Mouse (Mus musculus) liver, embryonic 12.5 days (tissue): ENCODE data around the gene Eif5a. TPM values are rescaled to one million over a fixed set of nuclear protein-coding genes. Genes with fewer than 3 reads are reported as not detected.

ENCODE experiments used
- ATAC-seq: fragments of 200-750 bp; cut with Nextera tagmentation; 2 replicates; pipeline ENCODE4 v1.8.0; 2017; ENCODE audit warnings: moderate number of reproducible peaks, mild to moderate bottlenecking, moderate library complexity
- H3K27ac ChIP-seq: fragments of 300-500 bp; sonication (generic); 2 replicates; pipeline ENCODE4 v1.5.1; 2016; ENCODE audit warnings: mild to moderate bottlenecking
- H3K27me3 ChIP-seq: fragments of 300-500 bp; sonication (generic); replicated peaks from 2 replicates; pipeline ENCODE4 v1.6.1; 2016; ENCODE audit warnings: mild to moderate bottlenecking, moderate library complexity
- H3K36me3 ChIP-seq: fragments of 300-500 bp; sonication (generic); 2 replicates; pipeline ENCODE4 v1.6.1; 2016; ENCODE audit warnings: mild to moderate bottlenecking, moderate library complexity
- H3K4me1 ChIP-seq: fragments of 300-500 bp; sonication (generic); 2 replicates; pipeline ENCODE4 v1.6.1; 2016
- H3K4me2 ChIP-seq: fragments of 300-500 bp; sonication (generic); 2 replicates; pipeline ENCODE4 v1.6.1; 2016; ENCODE audit warnings: mild to moderate bottlenecking, moderate library complexity
- H3K4me3 ChIP-seq: fragments of 300-500 bp; sonication (generic); 2 replicates; pipeline ENCODE4 v1.5.1; 2016; ENCODE audit warnings: mild to moderate bottlenecking, moderate library complexity
- H3K9ac ChIP-seq: fragments of 300-500 bp; sonication (generic); 2 replicates; pipeline ENCODE4 v1.6.1; 2016; ENCODE audit warnings: mild to moderate bottlenecking, moderate library complexity
- H3K9me3 ChIP-seq: fragments of 300-500 bp; sonication (generic); replicated peaks from 2 replicates; pipeline ENCODE4 v1.6.1; 2016; ENCODE audit warnings: mild to moderate bottlenecking, moderate library complexity
- WGBS: fragments of 180-500 bp; shearing (Covaris S2); methylation state at CpG from one replicate; pipeline ENCODE4 v1.1.7; 2016; ENCODE audit not compliant: insufficient replicate concordance; 5-methylcytosine and 5-hydroxymethylcytosine counted together
- polyA plus RNA-seq: library from polyadenylated mRNA; unstranded; fragments of >200 nt; fragmentation: Nextera tagmentation; extraction: Ambion mirVana; gene quantifications from 2 replicates; pipeline ENCODE4 v1.2.1, GENCODE M21; 2016

Gene Eif5a
- polyA plus RNA-seq = 2,199 and 2,266 TPM in 2 replicates

GRCm38 (mm10) chr11:69921114-69922011 lies at the start of gene Eif5a:
Eif5a (minus strand) TSS chr11:69921958.
- Histone ChIP-seq H3K27ac (peak within 1 kb of the TSS; percentile 99), H3K9ac (peak within 1 kb of the TSS; percentile 100), H3K4me3 (peak within 1 kb of the TSS; percentile 86), H3K9me3 (no peaks in the 10 kb centered on the region), H3K36me3 (peaks cover 36% of the 10 kb centered on the region), H3K4me2 (peak within 1 kb of the TSS; percentile 92), H3K27me3 (no peaks in the 10 kb centered on the region), H3K4me1 (peaks cover 58% of the 10 kb centered on the region)
- WGBS = under 1% methylated on average over 78 of the region's 78 CpGs
- ATAC-seq = peak; percentile 91

- Histone ChIP-seq H3K9ac (no peak overlapping the region), H3K27ac (no peak overlapping the region), H3K4me1 (peaks cover 17% of the 10 kb centered on the region), H3K4me3 (no peak overlapping the region), H3K36me3 (peaks cover 70% of the 10 kb centered on the region), H3K27me3 (peaks cover 31% of the 10 kb centered on the region), H3K4me2 (no peak overlapping the region), H3K9me3 (no peaks in the 10 kb centered on the region)
- 68% methylated on average over 3 of the region's 3 CpGs for WGBS
- ATAC-seq = no peak; the same call in 1 of the 2 replicates
These were observed 49.0 kb upstream of the Eif5a start for GRCm38 (mm10) chr11:69970775-69971174.

GRCm38 (mm10) chr11:69970222-69970621 lies 48.5 kb upstream of the Eif5a start:
- Histone ChIP-seq H3K27ac (no peak overlapping the region), H3K4me2 (no peak overlapping the region), H3K4me1 (peaks cover 23% of the 10 kb centered on the region), H3K9me3 (no peaks in the 10 kb centered on the region), H3K36me3 (peaks cover 64% of the 10 kb centered on the region), H3K9ac (no peak overlapping the region), H3K4me3 (no peak overlapping the region), H3K27me3 (peaks cover 37% of the 10 kb centered on the region)
- no peak for ATAC-seq
- 76% methylated on average over 6 of the region's 6 CpGs for WGBS

- peaks cover 50% of the 10 kb centered on the region for H3K36me3 ChIP-seq
- no peak overlapping the region for H3K4me3 ChIP-seq
- peaks cover 51% of the 10 kb centered on the region for H3K27me3 ChIP-seq
- peaks cover 25% of the 10 kb centered on the region for H3K4me1 ChIP-seq
- WGBS = 72% methylated on average over 4 of the region's 4 CpGs
- H3K9me3 ChIP-seq = no peaks in the 10 kb centered on the region
- no peak overlapping the region for H3K4me2 ChIP-seq
- no peak overlapping the region for H3K9ac ChIP-seq
- no peak overlapping the region for H3K27ac ChIP-seq
- ATAC-seq = no peak
These were observed 47.0 kb upstream of the Eif5a start for GRCm38 (mm10) chr11:69968793-69969192.

- Histone ChIP-seq H3K9ac (peak overlapping the region; percentile 39), H3K27me3 (peaks cover 69% of the 10 kb centered on the region), H3K36me3 (peaks cover 34% of the 10 kb centered on the region), H3K4me2 (peak overlapping the region; percentile 74), H3K4me3 (peak overlapping the region; percentile 50), H3K27ac (no peak overlapping the region), H3K4me1 (peaks cover 25% of the 10 kb centered on the region), H3K9me3 (no peaks in the 10 kb centered on the region)
- ATAC-seq = no peak
- 31% methylated on average over 17 of the region's 17 CpGs for WGBS
These were observed 45.2 kb upstream of the Eif5a start for GRCm38 (mm10) chr11:69966860-69967517.

- Histone ChIP-seq H3K36me3 (peaks cover 26% of the 10 kb centered on the region), H3K4me2 (peak overlapping the region; percentile 74), H3K4me1 (peaks cover 25% of the 10 kb centered on the region), H3K27ac (no peak overlapping the region), H3K9me3 (no peaks in the 10 kb centered on the region), H3K9ac (peak overlapping the region; percentile 39), H3K27me3 (peaks cover 77% of the 10 kb centered on the region), H3K4me3 (peak overlapping the region; percentile 50)
- peak; percentile 47 for ATAC-seq
- WGBS = 1% methylated on average over 58 of the region's 59 CpGs
These were observed 44.5 kb upstream of the Eif5a start for GRCm38 (mm10) chr11:69966006-69966859.

- no peak for ATAC-seq
- no peaks in the 10 kb centered on the region for H3K9me3 ChIP-seq
- H3K4me1 ChIP-seq = peaks cover 25% of the 10 kb centered on the region
- H3K27me3 ChIP-seq = peaks cover 85% of the 10 kb centered on the region
- H3K4me2 ChIP-seq = peak overlapping the region; percentile 74
- WGBS = 3% methylated on average over 48 of the region's 49 CpGs
- peak overlapping the region; percentile 50 for H3K4me3 ChIP-seq
- H3K9ac ChIP-seq = no peak overlapping the region
- no peak overlapping the region for H3K27ac ChIP-seq
- peaks cover 22% of the 10 kb centered on the region for H3K36me3 ChIP-seq
These were observed 43.7 kb upstream of the Eif5a start for GRCm38 (mm10) chr11:69965271-69966005.

- Histone ChIP-seq H3K9ac (no peak within 1 kb of the TSS), H3K9me3 (no peaks in the 10 kb centered on the region), H3K27me3 (peaks cover 88% of the 10 kb centered on the region), H3K27ac (no peak within 1 kb of the TSS), H3K4me1 (peaks cover 25% of the 10 kb centered on the region), H3K4me2 (peak within 1 kb of the TSS; percentile 49), H3K4me3 (peak within 1 kb of the TSS; percentile 50), H3K36me3 (peaks cover 15% of the 10 kb centered on the region)
- 11% methylated on average over 24 of the region's 24 CpGs for WGBS
- no peak for ATAC-seq
These were observed 43.0 kb upstream of the Eif5a start, which contains the start of gene Cldn7 for GRCm38 (mm10) chr11:69964650-69965270. Cldn7 (plus strand) TSS chr11:69964779.

- peaks cover 89% of the 10 kb centered on the region for H3K27me3 ChIP-seq
- WGBS = 13% methylated on average over 5 of the region's 5 CpGs
- ATAC-seq = no peak
These were observed 40.1 kb upstream of the Eif5a start for GRCm38 (mm10) chr11:69961841-69962240.

GRCm38 (mm10) chr11:69960616-69961015 lies 38.9 kb upstream of the Eif5a start:
- Histone ChIP-seq H3K36me3 (no peaks in the 10 kb centered on the region), H3K9me3 (no peaks in the 10 kb centered on the region), H3K27me3 (peaks cover 83% of the 10 kb centered on the region), H3K4me3 (no peak overlapping the region), H3K4me2 (no peak overlapping the region), H3K4me1 (peaks cover 6% of the 10 kb centered on the region), H3K9ac (no peak overlapping the region), H3K27ac (no peak overlapping the region)
- no peak for ATAC-seq
- 31% methylated on average over 5 of the region's 5 CpGs for WGBS

More at GRCm38 (mm10) chr11:69961841-69962240, 40.1 kb upstream of the Eif5a start:
- H3K4me2 ChIP-seq = no peak overlapping the region
- no peaks in the 10 kb centered on the region for H3K36me3 ChIP-seq
- no peak overlapping the region for H3K27ac ChIP-seq
- H3K9ac ChIP-seq = no peak overlapping the region
- H3K4me1 ChIP-seq = peaks cover 18% of the 10 kb centered on the region
- no peak overlapping the region for H3K4me3 ChIP-seq
- H3K9me3 ChIP-seq = no peaks in the 10 kb centered on the region
